Mouse (Mus musculus) stomach, embryonic 16.5 days (tissue): ENCODE results near the gene Rell1. TPM values are rescaled to one million over a fixed set of nuclear protein-coding genes. Genes with fewer than 3 reads are reported as not detected.

Experiments
- ATAC-seq: fragments of 200-750 bp; cut with Nextera tagmentation; 2 replicates; pipeline ENCODE4 v1.8.0; 2017; ENCODE audit warnings: moderate number of reproducible peaks, moderate TSS enrichment; ENCODE audit not compliant: insufficient read depth, low FRiP score
- H3K27ac ChIP-seq: fragments of 300-500 bp; sonication (generic); 2 replicates; pipeline ENCODE4 v1.5.1; 2014; ENCODE audit warnings: low read length
- H3K27me3 ChIP-seq: fragments of 300-500 bp; sonication (generic); 2 replicates; pipeline ENCODE4 v1.6.1; 2014; ENCODE audit warnings: low read length, control low read depth, mixed read lengths; ENCODE audit not compliant: control insufficient read depth, insufficient read depth
- H3K36me3 ChIP-seq: fragments of 300-500 bp; sonication (generic); 2 replicates; pipeline ENCODE4 v1.6.1; 2014; ENCODE audit warnings: low read length; ENCODE audit not compliant: control insufficient read depth, insufficient read depth
- H3K4me1 ChIP-seq: fragments of 300-500 bp; sonication (generic); 2 replicates; pipeline ENCODE4 v1.6.1; 2014; ENCODE audit warnings: low read length, control low read depth, mixed read lengths; ENCODE audit not compliant: control insufficient read depth, insufficient read depth
- H3K4me2 ChIP-seq: fragments of 300-500 bp; sonication (generic); 2 replicates; pipeline ENCODE4 v1.6.1; 2014; ENCODE audit warnings: low read depth, low read length, mixed read lengths
- H3K4me3 ChIP-seq: fragments of 300-500 bp; sonication (generic); replicated peaks from 2 replicates; pipeline ENCODE4 v1.5.1; 2014; ENCODE audit warnings: mild to moderate bottlenecking, low read length
- H3K9ac ChIP-seq: fragments of 300-500 bp; sonication (generic); 2 replicates; pipeline ENCODE4 v1.6.1; 2014; ENCODE audit warnings: low read length
- H3K9me3 ChIP-seq: fragments of 300-500 bp; sonication (generic); replicated peaks from 2 replicates; pipeline ENCODE4 v1.6.1; 2016; ENCODE audit warnings: low read length, control low read depth; ENCODE audit not compliant: control insufficient read depth
- WGBS: fragments of 180-500 bp; shearing (Covaris S2); extraction: QIAGEN DNeasy Blood & Tissue Kit; methylation state at CpG from one replicate; pipeline ENCODE4 v1.1.7; 2014; 5-methylcytosine and 5-hydroxymethylcytosine counted together
- polyA plus RNA-seq: library from polyadenylated mRNA; unstranded; fragments of >200 nt; fragmentation: Nextera tagmentation; extraction: Ambion mirVana; gene quantifications from 2 replicates; pipeline ENCODE4 v1.2.1, GENCODE M21; 2015

The Rell1 gene
- polyA plus RNA-seq, 1 experiment from 2014 or later, result 23.1 TPM

DNA sequence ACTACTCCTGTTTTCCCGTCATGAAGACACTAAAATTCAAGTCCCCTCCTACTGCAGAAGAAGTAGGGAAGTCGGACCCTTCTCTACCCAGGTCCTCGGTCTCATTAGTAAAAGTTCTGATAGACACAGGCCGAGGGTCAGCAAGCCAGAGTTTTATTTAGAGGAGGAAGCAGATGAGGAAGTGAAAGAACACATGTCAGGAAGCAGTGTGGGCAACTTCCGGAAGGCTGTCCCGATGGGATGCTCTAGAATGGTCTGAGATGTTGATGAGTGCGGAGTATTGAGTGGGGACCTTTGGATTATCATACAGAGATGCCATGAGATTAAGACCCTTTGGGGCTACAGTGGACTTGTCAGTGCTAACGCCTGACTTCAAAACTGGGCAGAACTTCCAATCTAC lies 109.8 kb downstream of the Rell1 start:
- H3K27me3 ChIP-seq, result no peaks in the 10 kb centered on the region
- no peaks in the 10 kb centered on the region for H3K36me3 ChIP-seq
- ATAC-seq, result no peak
- H3K4me1 ChIP-seq, result no peaks in the 10 kb centered on the region
- no peaks in the 10 kb centered on the region for H3K9me3 ChIP-seq
- no peak overlapping the region for H3K4me3 ChIP-seq
- no peak overlapping the region for H3K4me2 ChIP-seq
- H3K27ac ChIP-seq, result no peak overlapping the region
- 80% methylated on average over 8 of the region's 8 CpGs for WGBS
- no peak overlapping the region for H3K9ac ChIP-seq

Other genes starting within 250 kb of the Rell1 start
- 53.9 and 62.5 TPM in 2 replicates for gene 0610040J01Rik, start 156.5 kb downstream of the Rell1 start, polyA plus RNA-seq
- gene Pgm2, start 124.1 kb upstream of the Rell1 start, polyA plus RNA-seq, result 39.0 and 39.9 TPM in 2 replicates
- 30.9 and 31.7 TPM in 2 replicates for gene Tbc1d1, start 187.4 kb upstream of the Rell1 start, polyA plus RNA-seq